Mouse (Mus musculus) hindbrain, postnatal 0 days (tissue): ENCODE data around the gene Scfd1. TPM values are rescaled to one million over a fixed set of nuclear protein-coding genes. Genes with fewer than 3 reads are reported as not detected.

Experiments
- ATAC-seq: fragments of 200-750 bp; cut with Nextera tagmentation; 2 replicates; pipeline ENCODE4 v1.8.0; 2017; ENCODE audit warnings: mild to moderate bottlenecking, moderate TSS enrichment, moderate library complexity
- DNase-seq: peaks from one replicate; pipeline ENCODE4 v3.0.0-alpha.2; 2015; ENCODE audit warnings: low spot score
- H3K27ac ChIP-seq: fragments of 300-500 bp; sonication (generic); 2 replicates; pipeline ENCODE4 v1.5.1; 2014; ENCODE audit warnings: mild to moderate bottlenecking
- H3K27me3 ChIP-seq: fragments of 300-500 bp; sonication (generic); 2 replicates; pipeline ENCODE4 v1.6.1; 2014; ENCODE audit warnings: low read length, mixed read lengths; ENCODE audit not compliant: insufficient read depth
- H3K36me3 ChIP-seq: fragments of 300-500 bp; sonication (generic); 2 replicates; pipeline ENCODE4 v1.6.1; 2014; ENCODE audit warnings: low read length, mixed read lengths; ENCODE audit not compliant: insufficient read depth
- H3K4me1 ChIP-seq: fragments of 300-500 bp; sonication (generic); 2 replicates; pipeline ENCODE4 v1.6.1; 2014; ENCODE audit warnings: antibody characterized with exemption, low read length, mixed read lengths; ENCODE audit not compliant: insufficient read depth
- H3K4me2 ChIP-seq: fragments of 300-500 bp; sonication (generic); 2 replicates; pipeline ENCODE4 v1.6.1; 2014; ENCODE audit warnings: low read depth, mild to moderate bottlenecking, low read length, moderate library complexity, mixed read lengths
- H3K4me3 ChIP-seq: fragments of 300-500 bp; sonication (generic); 2 replicates; pipeline ENCODE4 v1.5.1; 2014; ENCODE audit warnings: low read length
- H3K9ac ChIP-seq: fragments of 300-500 bp; sonication (generic); replicated peaks from 2 replicates; pipeline ENCODE4 v1.6.1; 2014; ENCODE audit warnings: mild to moderate bottlenecking, low read length, moderate library complexity, mixed read lengths
- H3K9me3 ChIP-seq: fragments of 300-500 bp; sonication (generic); 2 replicates; pipeline ENCODE4 v1.6.1; 2016; ENCODE audit warnings: low read length, mixed read lengths
- CTCF ChIP-seq: IDR thresholded peaks from 2 replicates; pipeline ENCODE4 v1.5.1; 2016; ENCODE audit warnings: antibody characterized with exemption, control low read depth, low read depth
- WGBS: fragments of 180-500 bp; shearing (Covaris S2); extraction: QIAGEN DNeasy Blood & Tissue Kit; methylation state at CpG from one replicate; pipeline ENCODE4 v1.1.7; 2014; 5-methylcytosine and 5-hydroxymethylcytosine counted together
- polyA plus RNA-seq: library from polyadenylated mRNA; unstranded; fragments of >200 nt; fragmentation: Nextera tagmentation; extraction: Ambion mirVana; gene quantifications from 2 replicates; pipeline ENCODE4 v1.2.1, GENCODE M21; 2015
- total RNA-seq: library from RNA; depleted of rRNA; stranded (reverse); fragments of >200 nt; gene quantifications from 2 replicates; pipeline ENCODE4 v1.2.3, GENCODE M21; 2014

Scfd1 gene
- total and polyA plus RNA-seq, 2 experiments from 2014 or later: 32.8 to 68.6 TPM

DNA sequence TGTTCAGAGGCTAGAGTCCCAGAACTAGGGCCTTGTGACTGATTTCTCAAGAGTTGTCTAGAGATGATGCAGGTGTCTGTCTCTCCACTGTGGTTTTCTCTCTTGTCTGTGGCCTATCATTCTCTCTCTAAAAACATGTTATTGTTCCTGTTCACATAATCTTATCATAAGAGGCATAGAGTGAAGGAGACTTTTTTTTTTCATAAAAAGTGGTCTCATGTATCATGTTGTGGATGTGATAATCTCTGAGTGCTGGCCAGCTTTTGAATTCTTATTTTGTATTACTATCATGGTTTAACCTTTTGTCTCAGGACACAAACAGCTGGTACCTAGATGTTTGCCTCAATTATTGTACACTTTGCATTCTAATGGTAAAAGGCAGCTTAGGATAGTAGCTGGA is 16.0 kb upstream of the Scfd1 start:
- ATAC-seq: no peak
- no peaks in the 10 kb centered on the region for H3K9me3 ChIP-seq

DNA sequence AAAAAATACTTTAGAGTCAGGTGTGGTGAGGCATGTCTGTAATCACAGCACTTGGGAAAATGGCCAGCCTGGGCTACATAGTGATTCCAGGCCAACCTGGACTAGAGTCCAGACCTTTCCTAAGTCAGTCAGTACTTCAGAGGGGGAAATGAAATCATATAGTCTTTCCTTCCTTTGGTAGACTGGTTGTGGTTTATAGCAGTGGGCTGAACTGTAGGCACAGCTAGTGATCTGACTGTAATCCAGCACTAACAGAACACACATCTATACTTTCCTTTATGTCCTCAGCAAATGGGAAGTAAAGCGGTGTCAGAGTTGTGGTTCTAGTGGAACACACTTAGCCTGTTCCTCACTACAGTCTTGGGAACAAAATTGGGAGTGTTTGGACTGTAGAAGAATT is 14.4 kb upstream of the Scfd1 start:
- Histone ChIP-seq H3K9ac (no peak overlapping the region), H3K27me3 (no peaks in the 10 kb centered on the region), H3K4me3 (no peak overlapping the region), H3K4me2 (no peak overlapping the region), H3K9me3 (no peaks in the 10 kb centered on the region), H3K4me1 (no peaks in the 10 kb centered on the region), H3K36me3 (peaks cover 33% of the 10 kb centered on the region), H3K27ac (no peak overlapping the region)
- 98% methylated on average over 1 of the region's 1 CpGs for WGBS
- DNase-seq (no peak), ATAC-seq (no peak)
- TF ChIP-seq CTCF: no peak

More for the DNA sequence above, 16.0 kb upstream of the Scfd1 start:
- Histone ChIP-seq H3K27me3 (no peaks in the 10 kb centered on the region), H3K9ac (no peak overlapping the region), H3K4me1 (no peaks in the 10 kb centered on the region), H3K36me3 (peaks cover 33% of the 10 kb centered on the region), H3K27ac (no peak overlapping the region), H3K4me3 (no peak overlapping the region), H3K4me2 (no peak overlapping the region)
- DNase-seq: no peak
- no peak for TF ChIP-seq CTCF

DNA sequence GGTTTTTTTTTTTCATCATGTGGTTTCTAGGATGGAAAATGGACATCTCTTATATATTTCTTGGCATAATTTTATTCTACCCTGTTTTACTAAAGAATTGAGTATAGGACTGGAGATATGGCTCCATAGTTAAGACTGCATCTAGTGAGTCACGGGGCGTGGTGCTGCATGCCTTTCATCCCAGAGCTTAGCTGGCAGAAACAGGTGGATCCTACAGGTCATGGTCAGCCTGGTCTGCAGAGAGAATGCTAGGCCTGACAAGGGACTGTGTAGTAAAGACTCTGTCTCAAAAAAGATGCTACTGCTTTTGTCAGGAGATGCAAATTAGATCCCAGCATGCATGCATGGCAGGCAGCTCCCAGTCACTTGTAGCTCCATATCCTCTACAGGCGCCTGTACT is 8.8 kb upstream of the Scfd1 start:
- H3K27me3 ChIP-seq: no peaks in the 10 kb centered on the region
- DNase-seq (no peak), ATAC-seq (no peak)
- H3K4me3 ChIP-seq: no peak overlapping the region
- H3K4me1 ChIP-seq: no peaks in the 10 kb centered on the region
- WGBS: 90% methylated on average over 3 of the region's 3 CpGs
- peaks cover 17% of the 10 kb centered on the region for H3K36me3 ChIP-seq
- TF ChIP-seq CTCF: no peak
- no peak overlapping the region for H3K9ac ChIP-seq
- H3K9me3 ChIP-seq: no peaks in the 10 kb centered on the region
- no peak overlapping the region for H3K27ac ChIP-seq
- no peak overlapping the region for H3K4me2 ChIP-seq

DNA sequence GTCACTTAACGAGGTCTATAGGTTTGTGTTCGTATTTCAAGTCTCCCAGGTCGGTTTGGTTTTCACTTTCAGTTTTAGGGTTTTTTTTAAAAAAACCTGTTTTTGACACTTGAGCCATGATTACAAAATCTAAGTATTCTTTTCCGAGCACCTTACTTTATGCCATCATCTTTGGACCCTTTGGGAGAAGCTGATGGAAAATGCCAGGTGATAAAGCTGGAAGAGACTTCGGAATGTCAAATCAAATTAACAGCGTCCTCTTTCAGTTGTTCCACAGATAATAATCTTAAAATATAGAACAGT is 529 bp downstream of the Scfd1 start:
- DNase-seq: peak; percentile 1
- Histone ChIP-seq H3K27me3 (no peaks in the 10 kb centered on the region), H3K4me2 (peak overlapping the region; percentile 82), H3K4me1 (no peaks in the 10 kb centered on the region), H3K27ac (peak overlapping the region; percentile 71), H3K9me3 (no peaks in the 10 kb centered on the region), H3K36me3 (peaks cover 3% of the 10 kb centered on the region; the same call in 1 of the 2 replicates), H3K4me3 (peak overlapping the region; percentile 64), H3K9ac (peak overlapping the region; percentile 73)
- TF ChIP-seq CTCF: no peak
- no peak for ATAC-seq
- 22% methylated on average over 6 of the region's 6 CpGs for WGBS

DNA sequence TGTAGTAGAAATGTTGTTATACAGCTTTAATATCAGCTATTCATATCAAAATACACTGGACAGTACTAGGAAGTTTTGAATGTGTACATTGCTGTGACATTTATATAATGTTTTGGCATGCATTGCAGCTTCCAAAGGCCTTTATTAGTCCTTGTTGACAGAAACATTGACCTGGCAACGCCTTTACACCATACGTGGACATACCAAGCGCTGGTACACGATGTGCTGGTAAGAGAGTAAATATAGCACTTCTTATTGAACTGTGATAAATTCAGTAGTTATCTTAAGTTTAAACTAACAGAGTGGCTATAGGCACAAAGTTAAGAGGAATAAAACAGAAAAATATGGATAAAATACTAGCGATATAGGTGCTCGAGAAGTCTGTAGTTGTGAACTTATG is 22.6 kb downstream of the Scfd1 start:
- no peaks in the 10 kb centered on the region for H3K4me1 ChIP-seq
- H3K27ac ChIP-seq: no peak overlapping the region
- H3K36me3 ChIP-seq: peaks cover 46% of the 10 kb centered on the region
- no peak for TF ChIP-seq CTCF
- H3K9ac ChIP-seq: no peak overlapping the region
- WGBS: 97% methylated on average over 6 of the region's 6 CpGs
- no peak overlapping the region for H3K4me3 ChIP-seq
- ATAC-seq (no peak), DNase-seq (no peak)
- H3K9me3 ChIP-seq: no peaks in the 10 kb centered on the region
- H3K27me3 ChIP-seq: no peaks in the 10 kb centered on the region
- no peak overlapping the region for H3K4me2 ChIP-seq

DNA sequence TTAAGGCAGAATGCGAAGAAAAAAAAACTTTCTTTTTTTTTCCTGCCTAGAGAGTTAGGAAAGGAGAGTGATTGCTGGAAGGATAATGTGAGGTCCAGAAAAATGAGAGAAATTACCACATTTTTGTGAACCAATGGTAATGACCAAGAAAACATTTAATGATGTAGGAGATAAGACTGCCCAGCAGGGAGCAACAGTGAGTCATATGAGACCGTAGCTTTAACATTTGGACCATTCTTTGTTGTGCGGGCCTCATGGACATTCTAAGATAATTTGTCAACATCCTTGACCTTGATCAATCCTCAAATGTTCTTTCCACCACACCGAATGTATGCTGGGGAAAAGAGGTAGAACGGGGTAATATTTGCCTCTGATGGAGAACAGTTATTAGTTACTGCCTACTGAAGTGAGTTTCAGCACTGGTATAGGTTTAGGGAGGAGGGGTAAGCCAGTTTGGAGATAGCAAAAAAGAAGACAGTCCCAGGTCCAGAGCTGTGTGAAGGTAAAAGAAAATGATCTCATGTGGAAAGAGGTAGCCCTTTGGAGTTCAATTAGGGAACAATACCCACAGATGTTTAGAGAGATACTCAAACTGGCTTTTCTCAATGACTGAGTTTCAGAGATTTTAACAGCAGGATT is 24.9 kb downstream of the Scfd1 start:
- peak; percentile 70 for DNase-seq
- 63% methylated on average over 5 of the region's 5 CpGs for WGBS
- Histone ChIP-seq H3K36me3 (peaks cover 37% of the 10 kb centered on the region; the same call in 1 of the 2 replicates), H3K9ac (no peak overlapping the region), H3K4me3 (no peak overlapping the region), H3K9me3 (no peaks in the 10 kb centered on the region), H3K27ac (no peak overlapping the region), H3K4me2 (no peak overlapping the region), H3K4me1 (no peaks in the 10 kb centered on the region), H3K27me3 (no peaks in the 10 kb centered on the region)
- ATAC-seq: peak; percentile 77
- peak; percentile 65 for TF ChIP-seq CTCF

DNA sequence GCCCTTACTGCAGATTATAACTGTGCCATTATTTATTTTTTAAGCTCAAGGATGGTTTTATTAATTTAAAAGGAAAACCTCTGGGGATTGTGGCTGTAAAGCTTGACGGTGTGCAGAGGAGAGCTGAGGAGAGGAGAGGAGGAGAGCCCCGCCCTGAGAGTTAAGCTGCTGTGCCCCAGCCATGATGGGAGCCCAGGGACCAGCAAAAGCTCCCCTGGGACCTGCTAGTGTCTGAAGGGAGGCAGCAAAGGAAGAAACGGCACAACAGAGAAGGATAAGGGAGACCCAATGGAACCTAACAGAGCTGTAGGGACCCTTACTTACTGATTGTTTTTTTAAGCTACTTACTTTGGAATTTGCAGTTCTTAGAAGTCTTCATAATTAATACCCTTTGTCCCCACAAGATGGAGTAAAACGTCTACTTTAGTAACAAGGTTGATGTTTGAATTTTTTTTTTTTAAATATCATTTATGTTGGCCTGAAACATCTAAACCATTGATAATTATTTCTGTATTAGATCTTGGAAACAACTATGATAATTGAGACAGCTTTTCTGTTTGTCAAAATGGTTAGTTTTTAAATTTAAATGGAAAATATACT is 26.8 kb downstream of the Scfd1 start:
- H3K9me3 ChIP-seq: no peaks in the 10 kb centered on the region
- no peak overlapping the region for H3K4me3 ChIP-seq
- H3K27me3 ChIP-seq: no peaks in the 10 kb centered on the region
- H3K4me1 ChIP-seq: no peaks in the 10 kb centered on the region
- H3K9ac ChIP-seq: no peak overlapping the region
- WGBS: 67% methylated on average over 4 of the region's 4 CpGs
- H3K4me2 ChIP-seq: no peak overlapping the region
- H3K27ac ChIP-seq: no peak overlapping the region
- peak; percentile 50 for DNase-seq
- peak; percentile 45 for TF ChIP-seq CTCF
- ATAC-seq: no peak
- peaks cover 33% of the 10 kb centered on the region; the same call in 1 of the 2 replicates for H3K36me3 ChIP-seq
